8 mouse cellular contexts compared by ENCODE assay signal in genomic region chr2:153241250-153242014, GRCm38 (mm10). TPM values are rescaled to one million over a fixed set of nuclear protein-coding genes. Genes with fewer than 3 reads are reported as not detected.
DNase-seq lines count a peak whose midpoint lies in the region; ATAC-seq lines count a peak whose summit lies in the region.

TSS of gene Plagl2 (minus strand) at chr2:153241426.
TSS of gene Pofut1 (plus strand) at chr2:153241533.

- ATAC-seq in intestine, embryonic 14.5 days (replicated peaks; ENCODE audit: low FRiP score, low TSS enrichment, low read depth): peak; percentile 96

- DNase-seq in adipocyte (ENCODE audit: low spot score): peak; percentile 87
- peak; percentile 82 for DNase-seq in embryo, embryonic 10 days (ENCODE audit: low spot score)
- DNase-seq in gastrocnemius, postnatal 14 days: peak; percentile 92
- DNase-seq in intestine, embryonic 14.5 days (ENCODE audit: low spot score): peak; percentile 89
- peak; percentile 80 to 89 for DNase-seq in left cerebral cortex, postnatal 14 days (ENCODE audit: low spot score in 2 of 2)
- DNase-seq in mesoderm, embryonic 11.5 days (ENCODE audit: low read depth, low spot score): peak; percentile 90
- DNase-seq in right cerebral cortex, postnatal 36 days (ENCODE audit: low spot score in 2 of 2): peak; percentile 81 to 83
- DNase-seq in yolk sac, embryonic 10.5 days (ENCODE audit: low spot score): peak; percentile 88

- peak within 1 kb of the TSS; percentile 96 for H3K9ac ChIP-seq in intestine, embryonic 14.5 days (ENCODE audit: low read length)

- intact Hi-C loops in gastrocnemius, postnatal 14 days (cut with DNase I; ENCODE audit: low total_unique reads): no loop called here
- intact Hi-C loops in left cerebral cortex, postnatal 14 days (cut with DNase I): no loop called here

- H3K4me2 ChIP-seq in intestine, embryonic 14.5 days (ENCODE audit: low read length): peak within 1 kb of the TSS; percentile 81

- H3K27me3 ChIP-seq in intestine, embryonic 14.5 days (replicated peaks; ENCODE audit: control insufficient read depth, insufficient read depth, low read length): no peaks in the 10 kb centered on the region

- H3K4me3 ChIP-seq in intestine, embryonic 14.5 days (ENCODE audit: low read depth, low read length): peak within 1 kb of the TSS; percentile 91

- no peaks in the 10 kb centered on the region for H3K9me3 ChIP-seq in intestine, embryonic 14.5 days (ENCODE audit: control insufficient read depth, low read length)

- H3K36me3 ChIP-seq in intestine, embryonic 14.5 days (ENCODE audit: control insufficient read depth, insufficient read depth, low read length): peaks cover 36% of the 10 kb centered on the region

- WGBS in intestine, embryonic 14.5 days: under 1% methylated on average over 46 of the region's 72 CpGs

- H3K27ac ChIP-seq in intestine, embryonic 14.5 days (ENCODE audit: low read depth): peak within 1 kb of the TSS; percentile 94

- peaks cover 32% of the 10 kb centered on the region for H3K4me1 ChIP-seq in intestine, embryonic 14.5 days (replicated peaks; ENCODE audit: control insufficient read depth, insufficient read depth, low read length)

RNA-seq across cellular contexts. Expression of gene Plagl2, which starts in this region (rescaled TPM):
- 1 to 10 TPM; 3.5 to 5.8 TPM for total RNA-seq in gastrocnemius, postnatal 14 days (2021)
- 45.1 and 49.2 TPM in 2 replicates for polyA plus RNA-seq in intestine, embryonic 14.5 days (2014; fragmentation: Nextera tagmentation; extraction: Ambion mirVana)
- 1 to 10 TPM; 4.4 to 4.5 TPM for total RNA-seq in left cerebral cortex, postnatal 14 days (2021)

RNA-seq across cellular contexts. Expression of gene Pofut1, which starts in this region (rescaled TPM):
- 10 to 100 TPM; 13.9 to 16.2 TPM for total RNA-seq in gastrocnemius, postnatal 14 days (2021)
- 14.1 and 15.1 TPM in 2 replicates for polyA plus RNA-seq in intestine, embryonic 14.5 days (2014; fragmentation: Nextera tagmentation; extraction: Ambion mirVana)
- total RNA-seq in left cerebral cortex, postnatal 14 days (2021): 10 to 100 TPM; 14.3 to 17.4 TPM

Comparison
In these comparisons a context has a peak if more than half of its experiments do, and no peak if none do; other contexts are left out.
1. Peak in every context shown above with its lines: DNase-seq, ATAC-seq, H3K4me3 ChIP-seq and H3K27ac ChIP-seq.